Mouse (Mus musculus) kidney, postnatal 4 days (tissue): ENCODE results near the gene Kcng4.
A peak's percentile ranks its signal among the peaks of the same experiment; 100 is the strongest.

ENCODE experiments used
- DNase-seq, 2 experiments: peaks; one replicate each; pipeline ENCODE4 v3.0.0; 2021; ENCODE audit warnings: mixed read lengths in 2 of 2

Gene Kcng4

GRCm38 (mm10) chr8:119639798-119640197 lies 4.3 kb upstream of the Kcng4 start:
- DNase-seq, result no peak

DNA sequence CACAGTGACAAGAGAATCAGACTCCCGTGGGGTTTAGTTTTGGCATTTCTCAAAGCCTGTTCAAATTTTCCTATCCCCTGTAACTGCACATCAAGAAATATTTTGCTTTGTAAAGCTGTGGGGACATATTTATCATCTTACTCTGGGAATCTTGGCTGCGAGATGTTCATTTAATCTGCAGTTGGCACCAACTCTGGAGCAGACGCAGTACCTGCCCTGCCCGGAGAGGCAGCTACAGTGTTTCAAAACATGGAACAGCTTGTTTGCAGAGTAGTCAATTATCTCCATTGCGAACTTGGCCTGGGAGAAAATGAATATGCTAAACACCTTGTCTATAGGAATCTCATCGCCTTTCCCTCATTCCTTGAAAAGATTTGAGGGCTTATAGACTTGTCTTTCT lies 2.8 kb upstream of the Kcng4 start:
- no peak for DNase-seq

GRCm38 (mm10) chr8:119637381-119637780 lies 1.9 kb upstream of the Kcng4 start:
- DNase-seq, result no peak

DNA sequence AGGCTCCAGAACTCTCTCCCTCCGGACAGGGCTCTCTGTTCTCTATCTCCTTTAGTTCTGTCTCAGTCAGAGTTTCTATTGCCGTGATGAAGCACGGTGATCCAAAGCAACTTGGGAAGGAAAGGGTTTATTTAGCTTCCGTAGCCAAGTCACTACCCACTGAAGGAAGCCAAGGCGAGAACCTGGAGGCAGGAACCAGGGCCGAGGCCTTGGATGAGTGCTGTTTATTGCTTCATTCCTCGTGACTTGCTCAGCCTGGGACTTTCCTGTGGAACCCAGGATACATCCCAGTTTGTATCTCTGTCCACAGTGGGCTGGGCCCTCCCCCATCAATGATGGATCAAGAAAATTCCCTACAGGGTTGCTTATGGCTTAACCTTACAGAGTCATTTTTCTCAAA lies 1.3 kb upstream of the Kcng4 start:
- no peak for DNase-seq

GRCm38 (mm10) chr8:119635958-119636357 lies 478 bp upstream of the Kcng4 start:
- no peak for DNase-seq

- peak; percentile 40 to 55 for DNase-seq
Observed at GRCm38 (mm10) chr8:119634616-119635336, 704 bp downstream of the Kcng4 start.

DNA sequence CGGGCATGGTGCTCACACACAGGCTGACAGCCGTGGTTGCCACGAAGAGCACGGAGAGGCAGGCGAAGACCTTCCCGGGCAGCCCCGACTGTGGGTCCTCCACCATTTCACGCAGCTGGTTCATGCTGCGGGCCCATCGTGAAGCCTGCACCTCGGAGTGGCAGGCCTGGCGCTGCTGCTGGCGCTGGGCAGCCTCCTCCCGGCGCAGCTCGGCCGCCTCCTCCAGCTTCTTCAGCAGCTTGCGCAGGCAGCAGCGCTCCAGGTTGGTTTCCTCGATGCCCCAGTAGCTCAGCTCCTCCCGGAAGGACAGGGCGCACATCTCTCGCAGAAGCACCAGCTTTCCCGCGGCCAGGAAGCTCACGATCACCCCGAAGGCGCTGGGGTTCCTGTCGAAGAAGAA lies 2.6 kb downstream of the Kcng4 start:
- DNase-seq, result no peak

DNA sequence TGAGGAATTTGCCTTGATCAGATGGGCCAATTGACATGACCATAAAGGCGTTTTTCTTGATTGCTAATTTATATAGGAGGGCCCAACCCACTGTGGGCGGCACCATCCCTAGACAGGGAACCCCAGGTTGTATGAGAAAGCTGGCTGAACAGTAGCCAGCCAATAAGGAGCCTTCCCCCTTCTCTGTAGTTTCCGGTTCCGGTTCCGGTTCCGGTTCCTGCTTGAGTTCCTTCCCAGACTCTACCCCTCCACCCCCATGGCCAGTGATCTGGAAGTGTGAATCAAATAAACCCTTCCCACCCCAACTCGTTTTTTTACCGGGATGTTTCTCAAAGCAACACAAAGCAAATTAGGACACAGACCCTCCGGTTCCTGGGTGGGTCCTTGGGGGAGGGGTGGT lies 3.2 kb downstream of the Kcng4 start:
- no peak for DNase-seq

GRCm38 (mm10) chr8:119630841-119631240 lies 4.6 kb downstream of the Kcng4 start:
- DNase-seq, result no peak

DNA sequence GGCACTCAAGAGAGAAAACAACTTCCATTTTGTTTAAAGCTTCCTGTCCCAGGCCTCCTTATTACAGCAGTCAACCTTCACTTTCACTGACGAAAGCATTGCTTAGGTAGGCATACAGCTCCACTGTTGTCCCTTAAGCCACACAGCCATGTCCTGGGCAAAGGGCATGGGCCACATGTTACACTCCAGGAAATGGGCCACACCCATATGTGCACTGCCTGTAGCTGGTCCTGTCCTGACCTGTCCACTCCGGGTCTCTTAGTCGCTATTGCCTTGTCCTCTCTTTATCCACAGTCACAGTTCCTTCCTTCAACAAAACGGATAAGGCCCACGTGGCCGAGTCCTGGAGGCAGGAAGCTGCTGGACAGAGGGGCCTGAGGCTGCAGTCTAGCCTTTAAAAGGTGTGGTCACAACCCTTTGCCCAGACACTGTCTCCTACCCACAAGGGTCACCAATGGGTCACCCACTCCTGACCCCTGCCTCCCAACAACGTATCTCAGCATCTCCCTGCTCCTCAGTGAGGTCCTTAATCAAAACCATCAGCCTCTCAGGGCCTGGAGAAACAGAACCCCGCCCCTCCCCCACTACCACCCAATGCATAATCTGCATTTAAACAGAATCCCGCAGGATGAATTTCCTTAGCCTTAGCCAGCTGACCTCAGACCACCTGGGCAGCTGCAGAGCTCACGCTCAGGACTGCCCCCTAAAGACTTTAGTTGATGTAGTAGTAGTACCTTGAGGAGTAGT lies 7.7 kb downstream of the Kcng4 start:
- no peak for DNase-seq

- DNase-seq, result no peak
Observed at GRCm38 (mm10) chr8:119627199-119627598, 8.3 kb downstream of the Kcng4 start.

DNA sequence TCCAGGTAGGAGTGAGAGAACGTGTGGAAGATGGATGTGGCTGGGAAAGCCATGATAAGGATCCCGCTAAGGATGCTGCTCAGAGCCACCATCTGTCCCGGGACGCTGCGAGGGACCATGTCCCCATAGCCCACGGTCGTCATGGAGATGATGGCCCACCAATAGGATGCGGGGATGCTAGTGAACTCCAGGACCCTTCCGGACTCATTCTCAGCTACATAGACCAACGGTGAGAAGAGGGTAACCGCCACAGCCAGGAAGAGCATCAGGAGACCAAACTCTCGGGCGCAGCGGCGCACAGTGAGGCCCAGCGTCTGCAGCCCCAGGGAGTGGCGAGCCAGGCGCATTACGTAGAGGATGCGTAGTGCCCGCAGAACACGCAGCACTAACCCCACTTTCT lies 9.7 kb downstream of the Kcng4 start:
- DNase-seq, result no peak

DNA sequence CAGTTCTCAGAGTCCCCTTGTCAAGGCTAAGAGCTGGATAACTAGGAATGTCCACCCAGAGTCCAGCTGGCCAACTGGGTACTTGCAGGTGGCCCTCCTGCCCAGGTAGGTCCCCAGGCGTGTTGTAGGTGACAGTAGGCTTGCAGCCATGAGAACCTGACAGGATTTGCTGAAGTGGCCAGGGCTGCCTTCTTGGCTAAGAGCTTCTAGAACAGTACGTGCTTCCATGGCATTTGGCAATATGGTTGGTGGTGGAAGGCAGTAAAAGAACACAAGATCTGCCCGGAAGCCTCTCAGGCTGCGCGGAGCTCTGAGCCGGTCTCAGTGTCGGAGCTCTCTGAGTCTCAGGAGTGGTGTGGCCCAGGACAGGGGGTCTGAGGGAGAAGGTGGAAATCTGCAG lies 10.6 kb downstream of the Kcng4 start:
- no peak for DNase-seq

DNA sequence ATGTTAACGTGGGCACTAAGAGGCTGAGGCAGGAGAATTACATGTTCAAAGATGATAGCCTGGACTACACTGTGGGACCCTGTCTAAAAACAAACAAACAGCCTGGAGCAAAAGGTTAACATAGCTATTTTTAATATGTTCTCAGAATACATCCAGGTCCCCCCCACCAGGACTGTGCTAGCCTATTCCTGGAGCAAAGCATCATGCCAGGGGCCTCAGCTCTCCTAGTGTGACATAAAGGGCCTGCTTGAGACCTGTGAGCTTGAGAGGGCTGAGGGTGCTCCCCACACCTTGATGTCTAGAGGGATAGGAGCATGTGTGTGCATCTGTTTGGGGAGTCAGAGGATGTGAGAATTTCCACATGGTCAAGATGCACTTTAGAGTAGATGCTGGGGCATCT lies 11.7 kb downstream of the Kcng4 start:
- no peak for DNase-seq

DNA sequence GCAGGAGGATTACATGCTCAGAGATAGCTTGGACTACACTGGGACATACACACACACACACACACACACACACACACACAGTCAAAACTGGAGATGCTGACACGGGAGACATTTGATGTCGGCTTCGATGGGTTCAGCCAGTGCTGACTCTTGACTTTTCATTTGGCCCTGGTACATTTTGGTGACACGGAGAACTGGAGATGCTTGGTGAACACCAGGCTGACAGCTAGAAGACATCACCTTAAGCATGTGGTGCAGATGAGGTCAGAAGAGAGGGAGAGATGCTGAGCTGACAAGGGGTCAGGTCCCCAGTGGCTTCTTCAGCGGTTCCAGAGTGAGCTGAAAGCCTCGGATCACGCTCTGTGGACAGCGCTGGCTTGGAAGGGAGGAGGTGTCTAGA lies 12.4 kb downstream of the Kcng4 start:
- DNase-seq, result no peak

DNA sequence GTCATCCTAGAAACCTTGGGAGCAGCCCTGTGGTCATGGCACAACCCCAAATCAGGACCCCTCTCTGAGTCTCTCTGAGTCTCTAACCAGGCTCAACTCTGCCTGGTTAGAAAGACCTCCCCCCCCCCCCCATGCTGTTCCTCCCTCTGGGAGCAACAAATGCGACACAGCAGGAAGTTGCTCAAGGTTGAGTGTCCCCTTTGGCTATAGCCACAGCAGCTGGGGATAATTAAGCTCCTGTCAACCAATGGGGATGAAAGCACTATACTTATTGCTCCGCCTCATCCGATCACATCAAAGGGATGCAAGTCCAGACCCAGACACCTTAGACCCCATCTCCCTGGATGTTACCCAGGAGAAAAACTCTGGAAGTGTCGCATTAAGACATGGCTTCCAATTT lies 12.9 kb downstream of the Kcng4 start:
- no peak for DNase-seq

DNA sequence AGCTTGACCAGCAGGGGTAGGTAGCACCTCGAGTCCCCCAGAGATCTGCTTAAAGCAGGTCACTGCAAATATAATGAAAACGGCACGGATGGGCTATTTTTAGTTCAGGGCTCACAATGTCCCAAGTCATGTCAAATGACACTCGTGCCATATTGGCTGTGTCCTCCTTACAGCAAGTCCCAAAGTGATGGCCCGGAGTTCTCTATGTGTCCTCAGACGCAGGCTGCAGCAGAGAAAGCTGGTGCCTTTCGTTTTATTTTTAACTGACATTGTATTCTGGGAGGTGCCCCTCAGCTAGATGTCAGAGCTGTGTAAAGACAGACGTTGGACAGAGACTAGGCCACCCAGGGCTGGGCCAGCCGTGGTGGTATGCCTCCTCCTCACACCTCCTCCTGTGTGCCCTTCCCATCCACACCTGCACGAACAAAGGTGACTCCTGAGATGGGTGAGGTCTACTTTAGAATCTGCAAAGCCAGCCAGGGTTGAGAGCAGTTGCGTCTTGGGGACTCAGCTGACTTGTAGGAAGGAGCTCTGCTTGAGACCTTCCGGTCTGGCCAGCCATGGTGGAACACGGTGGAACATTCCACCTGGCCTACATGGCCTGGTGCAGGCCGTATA lies 14.5 kb downstream of the Kcng4 start:
- no peak for DNase-seq

GRCm38 (mm10) chr8:119620116-119620840 lies 15.2 kb downstream of the Kcng4 start:
- no peak for DNase-seq

DNA sequence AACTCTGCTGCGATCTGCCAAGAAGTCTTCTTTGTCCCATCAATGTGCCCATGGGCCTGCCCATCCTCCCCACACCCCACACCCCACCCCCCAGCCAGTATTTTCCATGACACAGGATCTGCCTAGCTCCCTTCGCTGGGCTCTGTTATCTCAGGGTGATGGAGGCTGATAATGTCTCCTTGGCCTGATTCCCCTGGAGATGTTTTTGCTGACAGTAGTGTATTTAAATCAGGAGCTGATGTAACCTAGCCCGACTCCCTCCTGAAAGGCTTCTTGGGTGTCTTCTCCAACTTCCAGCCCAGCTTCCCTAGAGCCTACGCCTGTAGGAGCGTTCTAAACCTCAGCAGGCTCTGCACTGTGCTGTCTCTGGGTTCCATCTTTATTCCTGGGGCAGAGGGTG lies 16.6 kb downstream of the Kcng4 start:
- no peak for DNase-seq

- no peak for DNase-seq
Observed at GRCm38 (mm10) chr8:119617586-119617985, 17.9 kb downstream of the Kcng4 start.

- DNase-seq, result no peak
Observed at GRCm38 (mm10) chr8:119616811-119617210, 18.7 kb downstream of the Kcng4 start.

DNA sequence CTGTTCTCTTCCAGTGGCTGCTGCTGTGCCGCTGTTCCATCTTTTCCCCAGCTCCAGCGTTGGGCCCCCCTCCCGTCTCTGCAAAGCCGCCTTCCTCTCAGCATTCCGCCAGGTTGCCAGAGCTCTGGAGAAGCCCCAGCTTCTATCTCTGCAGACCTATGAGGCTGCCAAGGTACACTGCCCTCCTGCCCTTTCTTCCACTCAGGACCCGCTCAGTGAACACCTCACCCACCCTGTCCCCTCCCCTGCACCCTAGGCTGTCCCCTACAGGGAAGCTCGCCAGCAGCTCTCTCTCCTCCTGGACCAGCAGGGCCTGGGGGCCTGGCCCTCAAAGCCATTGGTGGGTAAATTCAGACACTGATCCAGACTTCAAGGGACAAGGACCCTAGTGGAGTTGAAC lies 19.1 kb downstream of the Kcng4 start:
- no peak for DNase-seq

DNA sequence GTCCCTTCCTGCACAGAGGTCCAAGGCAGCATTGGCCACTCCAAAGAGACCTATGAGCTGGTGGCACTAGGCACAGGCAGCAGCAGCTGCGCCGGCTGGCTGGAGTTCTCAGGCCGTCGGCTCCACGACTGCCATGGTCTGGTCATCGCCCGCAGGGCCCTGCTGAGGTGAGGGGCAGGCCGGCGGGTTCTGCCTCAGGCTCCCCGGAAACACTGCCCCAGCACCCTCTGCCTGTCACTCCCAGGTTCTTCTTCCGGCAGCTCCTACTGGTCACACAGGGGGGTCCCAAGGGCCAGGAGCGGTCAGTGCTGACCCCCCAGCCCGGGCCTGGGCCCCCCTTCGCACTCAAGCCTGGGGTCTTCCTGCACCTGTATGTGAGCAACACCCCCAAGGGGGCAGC lies 20.4 kb downstream of the Kcng4 start:
- DNase-seq, result no peak

- DNase-seq, result no peak
Observed at GRCm38 (mm10) chr8:119612471-119612870, 23.0 kb downstream of the Kcng4 start, which contains the start of gene Adad2. Adad2 (plus strand) TSS chr8:119612747.
